Comparison of ENCODE assay signal across 8 mouse cellular contexts in genomic region chr11:60175371-60176181, GRCm38 (mm10). TPM values are rescaled to one million over a fixed set of nuclear protein-coding genes. Genes with fewer than 3 reads are reported as not detected.
DNase-seq lines count a peak whose midpoint lies in the region; ATAC-seq and TF ChIP-seq lines count a peak whose summit lies in the region.

No protein-coding gene starts in this region.

- H3K9me3 ChIP-seq in forebrain, embryonic 12.5 days = no peaks in the 10 kb centered on the region
- H3K9me3 ChIP-seq in heart, postnatal 0 days (replicated peaks; ENCODE audit: control insufficient read depth, low read length) = no peaks in the 10 kb centered on the region
- H3K9me3 ChIP-seq in liver, embryonic 13.5 days (replicated peaks) = no peaks in the 10 kb centered on the region
- no peaks in the 10 kb centered on the region for H3K9me3 ChIP-seq in neural tube, embryonic 11.5 days (ENCODE audit: control insufficient read depth, low read length)

- TF ChIP-seq CTCF in heart, postnatal 0 days (IDR thresholded peaks at IDR 0.05; ENCODE audit: low read depth) = no peak

- peak overlapping the region; percentile 99 for H3K27ac ChIP-seq in forebrain, embryonic 12.5 days
- H3K27ac ChIP-seq in heart, postnatal 0 days (ENCODE audit: low read depth) = peak overlapping the region; percentile 98
- H3K27ac ChIP-seq in liver, embryonic 13.5 days = peak overlapping the region; percentile 75
- peak overlapping the region; percentile 94 for H3K27ac ChIP-seq in neural tube, embryonic 11.5 days (ENCODE audit: low read depth, low read length)

- H3K4me2 ChIP-seq in forebrain, embryonic 12.5 days = peak overlapping the region; percentile 99
- H3K4me2 ChIP-seq in heart, postnatal 0 days (ENCODE audit: low read depth, low read length) = peak overlapping the region; percentile 90
- H3K4me2 ChIP-seq in liver, embryonic 13.5 days = peak overlapping the region; percentile 100
- peak overlapping the region; percentile 100 for H3K4me2 ChIP-seq in neural tube, embryonic 11.5 days (ENCODE audit: low read depth)

- peak overlapping the region; percentile 65 for H3K4me3 ChIP-seq in forebrain, embryonic 12.5 days (replicated peaks)
- peak overlapping the region; percentile 63 for H3K4me3 ChIP-seq in heart, postnatal 0 days (ENCODE audit: low read depth, low read length)
- peak overlapping the region; percentile 74 for H3K4me3 ChIP-seq in liver, embryonic 13.5 days (replicated peaks)
- H3K4me3 ChIP-seq in neural tube, embryonic 11.5 days (ENCODE audit: low read depth, low read length) = peak overlapping the region; percentile 59

- TF ChIP-seq EP300 in heart, postnatal 0 days (IDR thresholded peaks at IDR 0.05; ENCODE audit: low read depth) = no peak; the same call in 1 of the 2 replicates

- peak overlapping the region; percentile 83 for H3K9ac ChIP-seq in forebrain, embryonic 12.5 days
- H3K9ac ChIP-seq in heart, postnatal 0 days (replicated peaks; ENCODE audit: low read depth, low read length) = peak overlapping the region; percentile 68
- peak overlapping the region; percentile 83 for H3K9ac ChIP-seq in liver, embryonic 13.5 days
- peak overlapping the region; percentile 64 for H3K9ac ChIP-seq in neural tube, embryonic 11.5 days (ENCODE audit: low read length)

- H3K4me1 ChIP-seq in forebrain, embryonic 12.5 days = peaks cover 76% of the 10 kb centered on the region
- peaks cover 64% of the 10 kb centered on the region for H3K4me1 ChIP-seq in heart, postnatal 0 days (ENCODE audit: control insufficient read depth, insufficient read depth)
- H3K4me1 ChIP-seq in liver, embryonic 13.5 days (replicated peaks) = peaks cover 88% of the 10 kb centered on the region
- H3K4me1 ChIP-seq in neural tube, embryonic 11.5 days (ENCODE audit: control insufficient read depth, insufficient read depth, low read length) = peaks cover 36% of the 10 kb centered on the region

- ATAC-seq in CD4-positive, CD25-positive, alpha-beta regulatory T cell, adult 4 months = peak; percentile 60
- ATAC-seq in forebrain, embryonic 12.5 days (ENCODE audit: low FRiP score) = peak; percentile 57
- peak; percentile 87 for ATAC-seq in heart, postnatal 0 days (ENCODE audit: insufficient read depth, low read depth)
- peak; percentile 87 for ATAC-seq in liver, embryonic 13.5 days (ENCODE audit: low read depth)
- ATAC-seq in neural tube, embryonic 11.5 days (ENCODE audit: insufficient read depth, low FRiP score, low TSS enrichment) = peak; percentile 62

- H3K27me3 ChIP-seq in forebrain, embryonic 12.5 days = 0 out of 2 replicates have a peak, but pooled peaks cover 3% of the 10 kb centered on the region
- no peaks in the 10 kb centered on the region for H3K27me3 ChIP-seq in heart, postnatal 0 days (ENCODE audit: control insufficient read depth, insufficient read depth, low read length)
- H3K27me3 ChIP-seq in liver, embryonic 13.5 days = 0 out of 2 replicates have a peak, but pooled peaks cover 4% of the 10 kb centered on the region
- H3K27me3 ChIP-seq in neural tube, embryonic 11.5 days (ENCODE audit: control insufficient read depth, insufficient read depth, low read length) = no peaks in the 10 kb centered on the region

- H3K36me3 ChIP-seq in forebrain, embryonic 12.5 days (replicated peaks) = 0 out of 2 replicates have a peak, but pooled peaks cover 4% of the 10 kb centered on the region
- no peaks in the 10 kb centered on the region for H3K36me3 ChIP-seq in heart, postnatal 0 days (replicated peaks; ENCODE audit: control insufficient read depth, insufficient read depth, low read length)
- H3K36me3 ChIP-seq in liver, embryonic 13.5 days = peaks cover 6% of the 10 kb centered on the region; the same call in 1 of the 2 replicates
- H3K36me3 ChIP-seq in neural tube, embryonic 11.5 days (ENCODE audit: control insufficient read depth, insufficient read depth, low read length) = no peaks in the 10 kb centered on the region

- under 1% methylated on average over 66 of the region's 66 CpGs for WGBS in forebrain, embryonic 12.5 days
- WGBS in heart, postnatal 0 days = under 1% methylated on average over 57 of the region's 66 CpGs
- 0% methylated on average over 65 of the region's 66 CpGs for WGBS in liver, embryonic 13.5 days (ENCODE audit: insufficient replicate concordance)
- WGBS in neural tube, embryonic 11.5 days = under 1% methylated on average over 63 of the region's 66 CpGs

- DNase-seq in brain, adult 2 months (ENCODE audit: low read depth, low spot score) = peak; percentile 95
- peak; percentile 88 for DNase-seq in heart, postnatal 0 days (ENCODE audit: low spot score)
- peak; percentile 63 for DNase-seq in kidney, postnatal 14 days
- peak; percentile 68 for DNase-seq in liver, embryonic 13.5 days
- peak; percentile 76 for DNase-seq in neural tube, embryonic 11.5 days (ENCODE audit: low spot score)
- peak; percentile 63 for DNase-seq in testis, postnatal 14 days (ENCODE audit: low spot score)

RNA-seq across cellular contexts. Expression of gene Srebf1, which starts 46.8 kb away (rescaled TPM):
- polyA plus RNA-seq in CD4-positive, CD25-positive, alpha-beta regulatory T cell, adult 4 months (2017; shearing (Covaris generic)) = 10 to 100 TPM; 20.7 to 28.6 TPM
- polyA plus RNA-seq in forebrain, embryonic 12.5 days (2016; fragmentation: Nextera tagmentation; extraction: Ambion mirVana) = 58.0 and 58.1 TPM in 2 replicates
- 77.2 and 81.7 TPM in 2 replicates for total RNA-seq in heart, postnatal 0 days (2014; rRNA removed; ENCODE audit: low replicate concordance)
- 29.9 and 31.0 TPM in 2 replicates for polyA plus RNA-seq in heart, postnatal 0 days (2015; fragmentation: Nextera tagmentation; extraction: Ambion mirVana)
- polyA plus RNA-seq in liver, embryonic 13.5 days (2015; fragmentation: Nextera tagmentation; extraction: Ambion mirVana) = 42.2 and 44.1 TPM in 2 replicates
- 53.3 and 54.7 TPM in 2 replicates for polyA plus RNA-seq in neural tube, embryonic 11.5 days (2014; fragmentation: Nextera tagmentation; extraction: Ambion mirVana)

Comparison
In these comparisons a context has a peak if more than half of its experiments do, and no peak if none do; other contexts are left out.
1. Peak in every context shown above with its lines: DNase-seq, ATAC-seq, H3K4me3 ChIP-seq and H3K27ac ChIP-seq.